Mouse (Mus musculus) lung, postnatal 0 days (tissue): ENCODE results near the gene Ercc6l. TPM values are rescaled to one million over a fixed set of nuclear protein-coding genes. Genes with fewer than 3 reads are reported as not detected.

Experiments
- ATAC-seq: fragments of 200-750 bp; cut with Nextera tagmentation; 2 replicates; pipeline ENCODE4 v1.8.0; 2017; ENCODE audit warnings: moderate library complexity
- DNase-seq: peaks from one replicate; pipeline ENCODE4 v3.0.0-alpha.2; 2016; ENCODE audit warnings: low spot score
- H3K27ac ChIP-seq: fragments of 300-500 bp; sonication (generic); 2 replicates; pipeline ENCODE4 v1.5.1; 2014; ENCODE audit warnings: antibody characterized with exemption, mild to moderate bottlenecking, low read length, mixed read lengths
- H3K27me3 ChIP-seq: fragments of 300-500 bp; sonication (generic); replicated peaks from 2 replicates; pipeline ENCODE4 v1.6.1; 2014; ENCODE audit warnings: low read length, mixed read lengths; ENCODE audit not compliant: insufficient read depth
- H3K36me3 ChIP-seq: fragments of 300-500 bp; sonication (generic); 2 replicates; pipeline ENCODE4 v1.6.1; 2014; ENCODE audit warnings: low read length, mixed read lengths; ENCODE audit not compliant: insufficient read depth
- H3K4me1 ChIP-seq: fragments of 300-500 bp; sonication (generic); 2 replicates; pipeline ENCODE4 v1.6.1; 2014; ENCODE audit warnings: antibody characterized with exemption, low read depth, low read length, mixed read lengths; ENCODE audit not compliant: insufficient read depth
- H3K4me2 ChIP-seq: fragments of 300-500 bp; sonication (generic); replicated peaks from 2 replicates; pipeline ENCODE4 v1.6.1; 2014; ENCODE audit warnings: low read depth, mild to moderate bottlenecking, low read length, moderate library complexity, mixed read lengths
- H3K4me3 ChIP-seq: fragments of 300-500 bp; sonication (generic); 2 replicates; pipeline ENCODE4 v1.5.1; 2014; ENCODE audit warnings: low read depth, low read length
- H3K9ac ChIP-seq: fragments of 300-500 bp; sonication (generic); replicated peaks from 2 replicates; pipeline ENCODE4 v1.6.1; 2014; ENCODE audit warnings: low read depth, mild to moderate bottlenecking
- H3K9me3 ChIP-seq: fragments of 300-500 bp; sonication (generic); 2 replicates; pipeline ENCODE4 v1.6.1; 2016; ENCODE audit warnings: low read length, mixed read lengths
- CTCF ChIP-seq: IDR thresholded peaks from 2 replicates; pipeline ENCODE4 v1.5.1; 2016; ENCODE audit warnings: antibody characterized with exemption, mild to moderate bottlenecking
- EP300 ChIP-seq: IDR thresholded peaks from 2 replicates; pipeline ENCODE4 v1.6.1; 2016; ENCODE audit warnings: antibody characterized with exemption, mild to moderate bottlenecking, control low read depth
- WGBS: fragments of 180-500 bp; shearing (Covaris S2); extraction: QIAGEN DNeasy Blood & Tissue Kit; methylation state at CpG from one replicate; pipeline ENCODE4 v1.1.7; 2014; 5-methylcytosine and 5-hydroxymethylcytosine counted together
- polyA plus RNA-seq: library from polyadenylated mRNA; unstranded; fragments of >200 nt; fragmentation: Nextera tagmentation; extraction: Ambion mirVana; gene quantifications from 2 replicates; pipeline ENCODE4 v1.2.1, GENCODE M21; 2015

Ercc6l gene
- polyA plus RNA-seq, 1 experiment from 2014 or later = 0.87 TPM

- 67% methylated on average over 5 of the region's 5 CpGs for WGBS
- H3K9ac ChIP-seq = no peak overlapping the region
Measured at GRCm38 (mm10) chrX:102166521-102166920, 9.6 kb upstream of the Ercc6l start.

GRCm38 (mm10) chrX:102163529-102163928, 6.6 kb upstream of the Ercc6l start:
- ATAC-seq = no peak
- TF ChIP-seq CTCF (no peak), EP300 (no peak)
- DNase-seq = peak; percentile 38

More at GRCm38 (mm10) chrX:102166521-102166920, 9.6 kb upstream of the Ercc6l start:
- no peaks in the 10 kb centered on the region for H3K4me1 ChIP-seq
- H3K27me3 ChIP-seq = no peaks in the 10 kb centered on the region
- H3K4me3 ChIP-seq = no peak overlapping the region
- 0 out of 2 replicates have a peak overlapping the region, but pooled peaks have one; percentile 54 for H3K27ac ChIP-seq
- H3K9me3 ChIP-seq = no peaks in the 10 kb centered on the region
- no peak for DNase-seq
- no peaks in the 10 kb centered on the region for H3K36me3 ChIP-seq
- ATAC-seq = no peak
- TF ChIP-seq CTCF (no peak), EP300 (no peak)
- no peak overlapping the region for H3K4me2 ChIP-seq

DNA sequence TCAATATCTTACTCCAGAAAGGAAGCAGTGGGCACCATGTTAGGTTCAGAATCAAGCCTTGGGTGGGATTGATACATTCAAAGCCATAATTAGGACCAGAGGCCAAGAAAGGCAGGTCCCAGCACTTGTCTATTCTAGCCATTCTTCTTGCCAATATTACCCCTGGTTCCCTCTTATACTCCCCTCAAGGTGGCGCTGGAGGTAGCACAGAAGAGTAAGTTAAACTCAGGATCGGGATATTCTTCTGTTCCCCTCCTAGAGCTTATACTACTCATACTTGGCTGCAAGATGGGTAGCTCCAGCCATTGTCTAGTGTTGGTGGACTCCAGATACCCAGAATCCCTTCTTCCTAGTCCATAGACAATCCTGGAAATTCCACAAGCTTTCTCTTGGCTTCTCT, 6.2 kb upstream of the Ercc6l start:
- no peak overlapping the region for H3K9ac ChIP-seq
- no peak for ATAC-seq
- H3K4me3 ChIP-seq = no peak overlapping the region
- no peaks in the 10 kb centered on the region for H3K36me3 ChIP-seq
- no peaks in the 10 kb centered on the region for H3K27me3 ChIP-seq
- no peaks in the 10 kb centered on the region for H3K9me3 ChIP-seq
- TF ChIP-seq EP300 (no peak), CTCF (peak; percentile 50)
- 23% methylated on average over 2 of the region's 2 CpGs for WGBS
- no peaks in the 10 kb centered on the region for H3K4me1 ChIP-seq
- no peak overlapping the region for H3K4me2 ChIP-seq
- no peak overlapping the region for H3K27ac ChIP-seq
- DNase-seq = no peak

More at GRCm38 (mm10) chrX:102163529-102163928, 6.6 kb upstream of the Ercc6l start:
- Histone ChIP-seq H3K4me1 (no peaks in the 10 kb centered on the region), H3K27me3 (no peaks in the 10 kb centered on the region), H3K36me3 (no peaks in the 10 kb centered on the region), H3K9me3 (no peaks in the 10 kb centered on the region), H3K27ac (no peak overlapping the region), H3K9ac (no peak overlapping the region), H3K4me2 (no peak overlapping the region), H3K4me3 (no peak overlapping the region)
- 62% methylated on average over 4 of the region's 4 CpGs for WGBS

DNA sequence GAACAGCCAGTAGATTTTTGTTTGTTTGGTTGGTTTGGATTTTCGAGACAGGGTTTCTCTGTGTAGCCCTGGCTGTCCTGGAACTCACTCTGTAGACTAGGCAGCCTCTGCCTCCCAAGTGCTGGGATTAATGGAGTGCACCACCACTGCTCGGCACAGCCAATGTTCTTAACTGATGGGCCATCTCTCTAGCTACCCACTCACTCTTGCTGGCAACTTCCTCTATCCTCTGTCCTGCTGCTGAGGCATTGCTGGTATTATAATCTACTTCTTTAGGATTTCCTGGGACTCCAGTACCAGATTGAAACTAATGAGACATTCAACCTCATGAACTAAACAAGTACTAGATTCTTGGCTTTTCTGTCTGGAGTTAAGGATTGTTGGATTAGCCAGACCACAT, 3.6 kb upstream of the Ercc6l start:
- TF ChIP-seq CTCF = no peak
- TF ChIP-seq EP300 = no peak
- 68% methylated on average over 2 of the region's 2 CpGs for WGBS

GRCm38 (mm10) chrX:102159778-102160177, 2.9 kb upstream of the Ercc6l start:
- Histone ChIP-seq H3K36me3 (no peaks in the 10 kb centered on the region), H3K27ac (no peak overlapping the region), H3K27me3 (no peaks in the 10 kb centered on the region), H3K4me3 (no peak overlapping the region), H3K9ac (no peak overlapping the region), H3K4me1 (no peaks in the 10 kb centered on the region), H3K9me3 (no peaks in the 10 kb centered on the region), H3K4me2 (no peak overlapping the region)
- ATAC-seq (no peak), DNase-seq (peak; percentile 27)
- TF ChIP-seq CTCF (peak; percentile 41), EP300 (no peak)
- 68% methylated on average over 2 of the region's 2 CpGs for WGBS

More for the DNA sequence above, 3.6 kb upstream of the Ercc6l start:
- Histone ChIP-seq H3K9ac (no peak overlapping the region), H3K27me3 (no peaks in the 10 kb centered on the region), H3K36me3 (no peaks in the 10 kb centered on the region), H3K9me3 (no peaks in the 10 kb centered on the region), H3K4me3 (no peak overlapping the region), H3K4me1 (no peaks in the 10 kb centered on the region), H3K4me2 (no peak overlapping the region), H3K27ac (no peak overlapping the region)
- DNase-seq = no peak
- ATAC-seq = no peak

DNA sequence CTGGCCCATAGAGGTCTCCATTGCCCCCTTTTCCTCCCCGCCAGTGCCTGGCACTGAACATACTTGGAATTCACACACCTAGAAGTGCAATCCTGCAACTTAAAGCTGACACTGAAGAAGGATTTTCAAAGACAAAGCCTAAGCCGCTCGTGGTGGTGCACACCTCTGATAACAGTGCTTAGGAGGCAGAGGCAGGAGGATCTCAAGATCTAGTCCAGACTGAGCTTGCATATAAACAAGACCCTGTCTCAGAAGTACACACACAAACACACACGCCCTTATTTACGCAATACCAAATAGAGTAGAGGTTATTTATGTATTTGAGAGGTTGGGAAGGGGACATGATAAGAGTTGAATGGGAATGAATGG, 516 bp upstream of the Ercc6l start:
- WGBS = 36% methylated on average over 5 of the region's 5 CpGs
- Histone ChIP-seq H3K27ac (peak overlapping the region; percentile 79), H3K4me2 (peak overlapping the region; percentile 32; the same call in 1 of the 2 replicates), H3K27me3 (no peaks in the 10 kb centered on the region), H3K36me3 (no peaks in the 10 kb centered on the region), H3K9ac (no peak overlapping the region), H3K4me3 (0 out of 2 replicates have a peak overlapping the region, but pooled peaks have one; percentile 20), H3K9me3 (no peaks in the 10 kb centered on the region), H3K4me1 (no peaks in the 10 kb centered on the region)
- TF ChIP-seq EP300 (no peak), CTCF (peak; percentile 37)
- DNase-seq (peak; percentile 12), ATAC-seq (no peak)

DNA sequence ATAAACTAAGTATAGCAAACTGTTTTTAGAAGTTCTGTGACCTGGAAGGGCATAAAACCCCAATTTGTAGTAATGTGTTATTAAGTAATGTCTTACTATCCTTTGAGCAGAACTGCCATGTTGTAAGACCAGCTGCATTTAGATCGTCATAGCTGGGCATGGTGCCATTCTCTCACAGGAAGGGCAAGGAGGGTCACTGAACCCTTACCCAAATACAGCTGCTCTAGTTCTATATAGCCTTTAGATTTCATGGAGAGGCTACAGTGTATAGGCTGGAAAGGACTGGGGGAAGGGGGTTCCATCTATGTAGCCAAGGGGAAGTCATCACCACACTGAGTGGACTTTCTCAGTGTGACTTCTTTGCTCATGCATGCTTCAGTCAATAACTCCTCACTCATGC, 15.7 kb downstream of the Ercc6l start:
- Histone ChIP-seq H3K36me3 (no peaks in the 10 kb centered on the region), H3K4me2 (no peak overlapping the region), H3K9me3 (no peaks in the 10 kb centered on the region), H3K4me1 (no peaks in the 10 kb centered on the region), H3K9ac (no peak overlapping the region), H3K27me3 (no peaks in the 10 kb centered on the region), H3K27ac (no peak overlapping the region), H3K4me3 (no peak overlapping the region)
- TF ChIP-seq EP300 = no peak
- TF ChIP-seq CTCF = no peak
- DNase-seq (peak; percentile 29), ATAC-seq (peak; percentile 64)
- WGBS = 43% methylated on average over 1 of the region's 1 CpGs
